Mouse (Mus musculus) left cerebral cortex, adult 11 months (tissue): ENCODE measurements at regions not wholly inside any gene's neighbourhood (a gene's known extent, or its start where the extent isn't known, plus 50 kb on each side); places are given as distances from the start of the nearest gene placed in this dataset.
"Not testable (repeated sequence)": the region's sequence is repeated elsewhere in the genome, so short reads cannot be mapped to it uniquely, and the experiment has no call there.

ENCODE experiments used
- DNase-seq: peaks from one replicate; pipeline ENCODE4 v3.0.0; 2022; ENCODE audit warnings: low spot score

GRCm38 (mm10) chr12:36933118-36933610 lies 175.2 kb upstream of the Meox2 start:
- no peak for DNase-seq

DNA sequence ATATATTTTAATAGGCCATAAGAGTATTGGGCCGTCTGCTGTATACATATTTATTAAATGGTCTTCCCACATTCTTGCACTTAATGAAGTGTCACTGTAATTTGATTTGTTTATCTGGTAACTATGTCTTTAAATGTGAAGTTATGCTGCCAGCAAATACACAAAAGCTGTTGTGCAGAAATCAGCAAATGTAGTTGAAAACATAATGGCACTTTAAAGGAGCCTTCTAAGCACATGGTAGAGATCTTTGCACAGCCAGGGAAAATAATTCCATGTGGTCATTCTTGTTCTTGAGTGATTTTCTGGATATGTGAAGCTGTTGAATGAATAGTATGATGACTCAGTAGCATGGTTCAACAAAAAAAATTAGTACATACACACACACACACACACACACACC lies 164.4 kb upstream of the Meox2 start:
- no peak for DNase-seq

DNA sequence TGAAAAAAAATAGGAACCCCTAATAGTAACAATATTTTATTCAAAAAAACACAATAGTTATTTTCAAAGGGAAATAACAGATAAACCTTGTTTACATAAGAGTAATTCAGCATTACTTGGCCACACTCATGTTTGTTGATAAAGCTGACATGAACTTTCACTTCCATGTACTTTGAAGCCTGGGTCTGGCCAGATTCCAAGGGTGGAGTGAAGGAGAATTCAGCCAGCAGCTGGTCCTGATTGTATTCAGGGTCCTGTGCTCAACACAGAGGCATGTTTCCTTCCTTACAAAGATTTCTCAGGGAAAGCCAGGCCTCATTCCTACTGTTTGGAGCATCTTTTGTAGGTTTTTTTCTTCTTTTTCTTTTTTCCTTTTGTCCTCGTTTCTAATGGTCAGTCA lies 162.4 kb upstream of the Meox2 start:
- no peak for DNase-seq

DNA sequence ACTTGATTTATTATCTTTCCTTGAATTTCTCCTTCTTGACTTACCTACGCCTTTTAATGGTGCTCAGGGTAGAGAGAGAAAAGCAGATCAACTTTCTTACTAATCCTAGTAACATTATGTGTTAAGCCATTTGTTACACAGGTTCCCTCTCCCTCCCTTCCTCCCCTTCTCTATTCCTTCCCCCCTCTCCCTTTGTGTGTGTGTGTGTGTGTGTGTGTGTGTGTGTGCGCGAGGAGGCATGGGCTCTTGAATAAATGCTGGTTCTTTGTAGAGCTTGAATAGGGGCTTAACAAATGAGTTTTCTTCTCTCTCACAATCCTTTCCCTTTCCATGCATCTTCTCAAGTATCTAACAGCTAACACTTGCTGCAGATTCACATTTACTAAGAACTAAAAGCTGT lies 160.4 kb upstream of the Meox2 start:
- DNase-seq, result no peak

DNA sequence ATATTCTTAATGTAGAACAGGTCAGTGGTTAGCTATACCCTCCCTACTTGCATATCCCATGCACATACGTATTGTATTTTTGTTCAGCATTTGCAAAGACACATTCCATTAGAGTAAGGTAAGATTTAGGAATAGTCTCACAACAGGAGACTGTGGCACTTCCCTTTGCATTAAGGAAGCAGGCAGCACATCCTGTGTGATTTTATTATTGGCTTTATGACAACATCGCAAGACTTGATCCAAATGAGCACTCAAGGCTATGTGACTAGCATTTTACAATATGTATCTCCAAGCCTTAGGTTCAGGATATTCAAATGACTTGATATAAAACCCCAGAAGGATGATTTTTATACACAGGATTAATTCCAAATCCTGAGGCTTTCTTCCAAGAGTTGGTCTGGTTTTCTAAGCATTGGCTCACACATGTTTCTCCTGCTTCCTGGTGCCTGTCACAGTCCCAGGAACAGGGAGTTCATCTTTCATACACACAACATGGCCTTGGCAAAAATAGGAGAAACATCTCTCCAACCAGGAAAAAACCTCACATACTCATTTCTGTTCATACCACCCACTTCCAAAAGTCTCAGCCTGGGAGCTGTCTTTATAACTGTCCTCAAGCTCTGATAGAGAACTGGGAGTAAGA lies 159.1 kb upstream of the Meox2 start:
- no peak for DNase-seq

DNA sequence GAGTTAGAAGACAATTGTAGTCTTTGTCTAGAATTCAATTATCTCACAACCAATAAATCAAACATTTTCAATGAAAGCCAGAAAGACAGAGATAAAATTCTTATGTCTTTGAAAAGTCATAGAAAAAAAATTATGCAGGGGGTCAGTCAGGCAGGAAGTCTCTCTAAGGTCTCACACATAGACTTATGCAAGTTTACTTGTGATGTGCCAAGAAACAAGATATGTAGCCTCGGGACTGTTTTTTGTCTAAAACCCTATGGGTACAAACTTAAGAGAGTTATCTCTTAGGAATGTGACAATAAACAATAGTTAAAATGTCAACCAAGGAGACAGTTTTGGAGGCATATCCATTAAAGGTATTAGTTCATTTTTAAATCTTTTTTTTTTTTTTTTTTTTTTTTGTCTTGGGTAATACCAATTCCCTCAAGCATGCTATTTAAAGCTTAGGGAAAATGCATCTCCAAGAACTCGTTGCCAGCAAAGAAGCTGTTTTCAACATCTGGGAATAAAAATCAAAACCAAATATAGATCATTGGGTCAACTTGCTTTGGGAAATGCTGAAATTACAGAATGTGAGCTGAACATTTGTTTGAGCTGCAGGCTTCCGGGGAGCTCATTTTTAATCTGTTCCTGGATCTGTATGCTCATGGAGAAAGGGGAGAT lies 133.8 kb upstream of the Meox2 start:
- DNase-seq, result no peak

DNA sequence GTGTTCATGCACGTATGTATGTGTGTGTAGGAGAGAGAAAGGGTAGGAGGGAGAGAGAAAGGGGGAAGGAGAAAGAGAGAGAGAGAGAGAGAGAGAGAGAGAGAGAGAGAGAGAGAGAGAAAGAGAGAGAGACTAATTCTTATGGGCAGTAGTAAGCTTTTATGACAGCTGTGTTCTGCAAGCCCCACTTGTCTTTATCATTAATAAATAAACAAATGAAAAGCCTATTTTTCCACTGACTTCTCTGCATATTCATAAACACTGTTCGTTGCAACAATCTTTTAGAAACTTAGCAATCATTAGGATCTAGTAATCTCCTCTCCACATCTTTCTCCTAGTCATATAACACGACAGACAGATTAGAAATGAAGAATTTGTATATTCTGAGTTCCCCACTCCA lies 131.2 kb upstream of the Meox2 start:
- DNase-seq, result no peak

- DNase-seq, result no peak
Measured at GRCm38 (mm10) chr12:36991135-36991534, 117.2 kb upstream of the Meox2 start.

DNA sequence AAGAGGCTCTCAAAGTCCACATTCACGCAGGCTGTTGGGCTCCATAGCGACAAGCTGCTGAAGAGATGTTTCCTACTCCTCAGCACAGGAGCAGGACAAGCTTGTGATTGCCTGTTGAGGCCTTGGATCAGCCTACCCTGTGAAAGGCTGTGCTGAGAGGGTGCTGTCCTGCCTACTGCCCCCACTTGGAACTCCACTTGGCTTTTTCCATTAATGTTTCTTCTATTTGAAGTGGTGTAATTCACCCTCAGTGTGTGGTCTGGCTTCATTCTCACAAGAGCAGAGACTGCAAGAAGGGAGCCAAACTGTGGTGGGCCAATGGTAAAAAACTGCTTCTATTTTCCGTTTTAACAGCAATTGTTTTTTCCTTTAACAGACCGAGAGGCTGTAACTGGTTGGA lies 116.4 kb upstream of the Meox2 start:
- DNase-seq, result no peak

DNA sequence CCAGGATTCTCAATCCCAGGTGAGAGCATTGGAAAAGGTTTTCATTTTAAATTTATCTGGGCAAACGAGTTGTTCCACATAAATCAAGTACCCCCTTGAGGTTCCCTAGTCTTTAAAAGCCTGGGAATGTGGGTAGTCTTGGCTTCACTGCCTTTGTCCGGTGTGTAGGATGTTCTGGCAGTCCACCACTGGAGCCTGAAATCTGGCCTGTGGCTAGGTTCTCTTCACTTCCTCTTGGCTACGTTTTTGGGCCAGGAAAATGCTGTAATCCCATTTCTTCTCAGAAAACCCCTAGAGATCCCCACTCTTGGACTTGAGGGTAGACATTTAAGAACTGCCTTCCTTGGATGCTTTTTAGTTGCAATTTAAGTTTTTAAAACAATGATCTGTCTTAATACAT lies 106.9 kb upstream of the Meox2 start:
- DNase-seq, result no peak

- no peak for DNase-seq
Measured at GRCm38 (mm10) chr12:37005262-37005661, 103.1 kb upstream of the Meox2 start.

- peak; percentile 26 for DNase-seq
Measured at GRCm38 (mm10) chr12:37010306-37010705, 98.0 kb upstream of the Meox2 start.

- no peak for DNase-seq
Measured at GRCm38 (mm10) chr12:37014401-37014800, 93.9 kb upstream of the Meox2 start.

DNA sequence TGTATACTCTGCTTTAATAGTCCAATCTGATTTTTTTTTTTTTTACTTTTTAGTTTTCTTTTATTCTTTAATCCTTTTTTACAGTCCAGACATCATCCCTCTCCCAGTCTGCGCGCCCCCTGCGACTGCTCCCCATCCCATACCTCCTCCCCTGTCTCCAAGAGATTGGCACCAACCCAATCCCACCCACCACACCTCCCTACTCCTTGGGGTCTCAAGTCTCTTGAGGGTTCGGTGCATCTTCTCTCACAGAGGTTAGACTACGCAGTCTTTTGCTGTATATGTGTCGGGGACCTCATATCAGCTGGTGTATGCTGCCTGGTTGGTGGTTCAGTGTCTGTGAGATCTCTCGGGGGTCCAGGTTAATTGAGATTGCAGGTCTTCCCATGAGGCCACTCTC lies 93.4 kb upstream of the Meox2 start:
- not testable (repeated sequence) for DNase-seq

- peak; percentile 9 for DNase-seq
Measured at GRCm38 (mm10) chr12:37015474-37016248, 92.7 kb upstream of the Meox2 start.

GRCm38 (mm10) chr12:37047191-37047590 lies 61.1 kb upstream of the Meox2 start:
- DNase-seq, result no peak

- no peak for DNase-seq
Measured at GRCm38 (mm10) chr12:37050596-37050995, 57.7 kb upstream of the Meox2 start.

GRCm38 (mm10) chr12:37057411-37057810 lies 50.9 kb upstream of the Meox2 start:
- DNase-seq, result no peak
